Mouse (Mus musculus): ENCODE measurements at regions not wholly inside any gene's neighbourhood (a gene's known extent, or its start where the extent isn't known, plus 50 kb on each side); places are given as distances from the start of the nearest gene placed in this dataset.

- Histone ChIP-seq H3K27ac (peak overlapping the region; percentile 56), H3K4me2 (replicated peaks) (no peak overlapping the region), H3K9me3 (no peaks in the 10 kb centered on the region), H3K9ac (replicated peaks) (no peak overlapping the region), H3K27me3 (no peaks in the 10 kb centered on the region), H3K4me1 (replicated peaks) (peaks cover 23% of the 10 kb centered on the region), H3K4me3 (replicated peaks) (no peak overlapping the region), H3K36me3 (no peaks in the 10 kb centered on the region)
- 0 out of 2 replicates have a peak, but pooled peaks have one; percentile 24 for ATAC-seq
- WGBS, result 66% methylated on average over 6 of the region's 6 CpGs
Measured at GRCm38 (mm10) chr9:94378291-94378690, 159.6 kb downstream of the 1190002N15Rik start.

GRCm38 (mm10) chr9:94377346-94378039 is 160.4 kb downstream of the 1190002N15Rik start:
- no peak overlapping the region for H3K4me3 ChIP-seq (replicated peaks)
- 0 out of 2 replicates have a peak overlapping the region, but pooled peaks have one; percentile 25 for H3K27ac ChIP-seq
- no peaks in the 10 kb centered on the region for H3K36me3 ChIP-seq
- no peaks in the 10 kb centered on the region for H3K9me3 ChIP-seq
- no peak overlapping the region for H3K9ac ChIP-seq (replicated peaks)
- no peak overlapping the region for H3K4me2 ChIP-seq (replicated peaks)
- H3K4me1 ChIP-seq (replicated peaks), result peaks cover 23% of the 10 kb centered on the region
- H3K27me3 ChIP-seq, result no peaks in the 10 kb centered on the region
- 54% methylated on average over 7 of the region's 7 CpGs for WGBS
- peak; percentile 48; the same call in 1 of the 2 replicates for ATAC-seq

- no peaks in the 10 kb centered on the region for H3K4me1 ChIP-seq (replicated peaks)
- peak; percentile 65; the same call in 1 of the 2 replicates for ATAC-seq
- H3K4me3 ChIP-seq (replicated peaks), result no peak overlapping the region
- H3K27me3 ChIP-seq, result no peaks in the 10 kb centered on the region
- no peak overlapping the region for H3K27ac ChIP-seq
- H3K9me3 ChIP-seq, result no peaks in the 10 kb centered on the region
- H3K9ac ChIP-seq (replicated peaks), result no peak overlapping the region
- H3K36me3 ChIP-seq, result no peaks in the 10 kb centered on the region
- WGBS, result 66% methylated on average over 2 of the region's 2 CpGs
- no peak overlapping the region for H3K4me2 ChIP-seq (replicated peaks)
Measured at GRCm38 (mm10) chr9:94370976-94371375, 166.9 kb downstream of the 1190002N15Rik start.

- Histone ChIP-seq H3K4me3 (replicated peaks) (no peak overlapping the region), H3K9me3 (no peaks in the 10 kb centered on the region), H3K36me3 (no peaks in the 10 kb centered on the region), H3K4me2 (replicated peaks) (no peak overlapping the region), H3K9ac (replicated peaks) (no peak overlapping the region), H3K27ac (no peak overlapping the region), H3K4me1 (replicated peaks) (no peaks in the 10 kb centered on the region), H3K27me3 (no peaks in the 10 kb centered on the region)
- no peak for ATAC-seq
- WGBS, result 88% methylated on average over 7 of the region's 7 CpGs
Measured at GRCm38 (mm10) chr9:94368231-94368936, 169.5 kb downstream of the 1190002N15Rik start.

GRCm38 (mm10) chr9:94361877-94362697 is 175.8 kb downstream of the 1190002N15Rik start:
- Histone ChIP-seq H3K27ac (no peak overlapping the region), H3K9me3 (no peaks in the 10 kb centered on the region), H3K36me3 (no peaks in the 10 kb centered on the region), H3K27me3 (no peaks in the 10 kb centered on the region), H3K4me2 (replicated peaks) (no peak overlapping the region), H3K4me3 (replicated peaks) (no peak overlapping the region), H3K4me1 (replicated peaks) (0 out of 2 replicates have a peak, but pooled peaks cover 3% of the 10 kb centered on the region), H3K9ac (replicated peaks) (no peak overlapping the region)
- 39% methylated on average over 7 of the region's 7 CpGs for WGBS
- no peak for ATAC-seq

- Histone ChIP-seq H3K9me3 (no peaks in the 10 kb centered on the region), H3K4me3 (replicated peaks) (no peak overlapping the region), H3K4me1 (replicated peaks) (0 out of 2 replicates have a peak, but pooled peaks cover 3% of the 10 kb centered on the region), H3K27ac (no peak overlapping the region), H3K4me2 (replicated peaks) (no peak overlapping the region), H3K9ac (replicated peaks) (no peak overlapping the region), H3K36me3 (no peaks in the 10 kb centered on the region), H3K27me3 (no peaks in the 10 kb centered on the region)
- no peak for ATAC-seq
- WGBS, result 82% methylated on average over 2 of the region's 2 CpGs
Measured at GRCm38 (mm10) chr9:94361011-94361410, 176.9 kb downstream of the 1190002N15Rik start.

GRCm38 (mm10) chr9:94358150-94358549 is 179.7 kb downstream of the 1190002N15Rik start:
- ATAC-seq, result no peak
- Histone ChIP-seq H3K9ac (replicated peaks) (no peak overlapping the region), H3K36me3 (no peaks in the 10 kb centered on the region), H3K4me2 (replicated peaks) (no peak overlapping the region), H3K27me3 (no peaks in the 10 kb centered on the region), H3K4me1 (replicated peaks) (0 out of 2 replicates have a peak, but pooled peaks cover 3% of the 10 kb centered on the region), H3K4me3 (replicated peaks) (no peak overlapping the region), H3K9me3 (no peaks in the 10 kb centered on the region), H3K27ac (no peak overlapping the region)
- 91% methylated on average over 2 of the region's 2 CpGs for WGBS

GRCm38 (mm10) chr9:94342011-94342410 is 195.9 kb downstream of the 1190002N15Rik start:
- H3K9me3 ChIP-seq, result no peaks in the 10 kb centered on the region
- no peak overlapping the region for H3K9ac ChIP-seq (replicated peaks)
- 41% methylated on average over 4 of the region's 4 CpGs for WGBS
- H3K27ac ChIP-seq, result no peak overlapping the region
- no peak overlapping the region for H3K4me3 ChIP-seq (replicated peaks)
- H3K4me2 ChIP-seq (replicated peaks), result no peak overlapping the region
- no peaks in the 10 kb centered on the region for H3K36me3 ChIP-seq
- ATAC-seq, result peak; percentile 89
- no peaks in the 10 kb centered on the region for H3K4me1 ChIP-seq (replicated peaks)
- H3K27me3 ChIP-seq, result no peaks in the 10 kb centered on the region

GRCm38 (mm10) chr9:94341531-94341930 is 196.3 kb downstream of the 1190002N15Rik start:
- ATAC-seq, result no peak
- H3K9ac ChIP-seq (replicated peaks), result no peak overlapping the region
- no peak overlapping the region for H3K27ac ChIP-seq
- no peaks in the 10 kb centered on the region for H3K9me3 ChIP-seq
- H3K27me3 ChIP-seq, result no peaks in the 10 kb centered on the region
- H3K4me1 ChIP-seq (replicated peaks), result no peaks in the 10 kb centered on the region
- no peak overlapping the region for H3K4me3 ChIP-seq (replicated peaks)
- H3K36me3 ChIP-seq, result no peaks in the 10 kb centered on the region
- no peak overlapping the region for H3K4me2 ChIP-seq (replicated peaks)
- WGBS, result 90% methylated on average over 2 of the region's 2 CpGs

- H3K4me2 ChIP-seq (replicated peaks), result no peak overlapping the region
- H3K36me3 ChIP-seq, result no peaks in the 10 kb centered on the region
- H3K27me3 ChIP-seq, result no peaks in the 10 kb centered on the region
- no peak overlapping the region for H3K9ac ChIP-seq (replicated peaks)
- no peak for ATAC-seq
- no peaks in the 10 kb centered on the region for H3K4me1 ChIP-seq (replicated peaks)
- no peak overlapping the region for H3K4me3 ChIP-seq (replicated peaks)
- no peak overlapping the region for H3K27ac ChIP-seq
- 88% methylated on average over 5 of the region's 5 CpGs for WGBS
- no peaks in the 10 kb centered on the region for H3K9me3 ChIP-seq
Measured at GRCm38 (mm10) chr9:94333450-94333849, 204.4 kb downstream of the 1190002N15Rik start.

GRCm38 (mm10) chr9:94323011-94323410 is 214.9 kb downstream of the 1190002N15Rik start:
- ATAC-seq, result no peak
- no peaks in the 10 kb centered on the region for H3K4me1 ChIP-seq (replicated peaks)
- H3K4me3 ChIP-seq (replicated peaks), result no peak overlapping the region
- H3K27me3 ChIP-seq, result no peaks in the 10 kb centered on the region
- no peak overlapping the region for H3K9ac ChIP-seq (replicated peaks)
- H3K27ac ChIP-seq, result no peak overlapping the region
- no peak overlapping the region for H3K4me2 ChIP-seq (replicated peaks)
- WGBS, result 89% methylated on average over 3 of the region's 3 CpGs
- H3K9me3 ChIP-seq, result no peaks in the 10 kb centered on the region
- no peaks in the 10 kb centered on the region for H3K36me3 ChIP-seq

- Histone ChIP-seq H3K4me2 (replicated peaks) (no peak overlapping the region), H3K9me3 (no peaks in the 10 kb centered on the region), H3K4me1 (replicated peaks) (no peaks in the 10 kb centered on the region), H3K27me3 (no peaks in the 10 kb centered on the region), H3K4me3 (replicated peaks) (no peak overlapping the region), H3K36me3 (no peaks in the 10 kb centered on the region), H3K27ac (no peak overlapping the region), H3K9ac (replicated peaks) (no peak overlapping the region)
- no peak for ATAC-seq
- 81% methylated on average over 3 of the region's 3 CpGs for WGBS
Measured at GRCm38 (mm10) chr9:94302575-94302974, 235.3 kb downstream of the 1190002N15Rik start.
